Mouse (Mus musculus): ENCODE data around the gene Gpr85.

GRCm38 (mm10) chr6:13872076-13872475, 32.3 kb upstream of the Gpr85 start:
- TF ChIP-seq GATA1 (IDR thresholded peaks at IDR 0.05; ENCODE audit: borderline replicate concordance, low read length) (no peak), FLI1 (IDR thresholded peaks at IDR 0.05; ENCODE audit: low read length) (no peak)

Measured in megakaryocyte, embryonic 14.5 days (primary cell).